Mouse (Mus musculus) CH12.LX (cell line): Measurements from ENCODE around the gene Trip4.

Source experiments
- CHD1 ChIP-seq: IDR thresholded peaks from 2 replicates; pipeline ENCODE4 v1.6.1; 2012; ENCODE audit warnings: low read depth, low read length, improper control_type of control experiment, inconsistent platforms
- CTCF ChIP-seq, 2 experiments: IDR thresholded peaks in 1 of 2; conservative IDR thresholded peaks in 1 of 2; 2 replicates each; pipeline ENCODE4 v1.5.1; 2011 to 2012; ENCODE audit warnings: low read depth in 2 of 2, low read length in 2 of 2, improper control_type of control experiment in 1 of 2, inconsistent platforms in 1 of 2, mild to moderate bottlenecking in 1 of 2, moderate library complexity in 1 of 2
- POLR2A ChIP-seq: IDR thresholded peaks from 2 replicates; pipeline ENCODE4 v1.6.1; 2011; ENCODE audit warnings: low read depth, mild to moderate bottlenecking, improper control_type of control experiment, low read length
- RCOR1 ChIP-seq: conservative IDR thresholded peaks from 2 replicates; pipeline ENCODE4 v1.6.1; 2012; ENCODE audit warnings: low read depth, mild to moderate bottlenecking, inconsistent platforms, low read length, improper control_type of control experiment
- TBP ChIP-seq: conservative IDR thresholded peaks from 2 replicates; pipeline ENCODE4 v1.6.1; 2011; ENCODE audit warnings: low read depth, low read length, improper control_type of control experiment

GRCm38 (mm10) chr9:65791846-65792245, 116.7 kb downstream of the Trip4 start:
- TF ChIP-seq RCOR1 (no peak), CTCF (conservative IDR thresholded peaks at IDR 0.05 in 1 of 2, IDR thresholded peaks at IDR 0.05 in 1 of 2; ENCODE audit: low read depth in 2 of 2, low read length in 2 of 2) (no peak), TBP (no peak), POLR2A (no peak), CHD1 (no peak)
